Mouse (Mus musculus): Measurements from ENCODE around the gene Rbbp5. TPM values are rescaled to one million over a fixed set of nuclear protein-coding genes. Genes with fewer than 3 reads are reported as not detected.

Rbbp5 gene
- polyA plus RNA-seq, 1 experiment from 2014 or later: 13.8 TPM

DNA sequence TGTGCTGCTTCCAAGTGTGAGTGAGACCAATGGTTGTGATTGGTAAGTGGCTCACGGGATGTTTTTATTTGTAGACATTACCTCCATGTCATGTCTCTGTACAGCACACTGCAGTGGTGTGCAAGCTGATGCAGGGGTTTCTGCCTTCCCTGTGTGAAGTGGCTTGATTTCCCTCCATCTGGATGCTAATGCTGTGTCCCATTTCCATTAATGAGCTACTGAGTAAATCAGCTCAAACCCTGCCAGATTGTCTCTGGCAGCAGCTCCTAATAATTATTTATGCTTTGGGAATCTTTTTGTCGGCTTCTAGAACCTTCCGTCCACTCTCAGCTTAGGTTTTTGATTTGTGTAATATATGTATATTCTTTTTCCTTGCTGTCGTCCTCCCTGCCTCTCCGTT is 28.0 kb downstream of the Rbbp5 start:
- peaks cover 29% of the 10 kb centered on the region for H3K36me3 ChIP-seq (ENCODE audit: control insufficient read depth, insufficient read depth, low read length)
- H3K9ac ChIP-seq (ENCODE audit: low read length): no peak overlapping the region
- H3K27ac ChIP-seq (replicated peaks): no peak overlapping the region
- no peaks in the 10 kb centered on the region for H3K27me3 ChIP-seq (ENCODE audit: control insufficient read depth, insufficient read depth, low read length)
- H3K9me3 ChIP-seq (ENCODE audit: control insufficient read depth, low read length): no peaks in the 10 kb centered on the region
- H3K4me3 ChIP-seq (ENCODE audit: low read depth, low read length): no peak overlapping the region
- 85% methylated on average over 5 of the region's 5 CpGs for WGBS
- TF ChIP-seq CTCF (IDR thresholded peaks at IDR 0.05; ENCODE audit: low read depth) (no peak), EP300 (optimal IDR thresholded peaks at IDR 0.05) (no peak)
- DNase-seq (ENCODE audit: low spot score) (no peak), ATAC-seq (ENCODE audit: low FRiP score, low TSS enrichment) (no peak)
- no peaks in the 10 kb centered on the region for H3K4me1 ChIP-seq (replicated peaks; ENCODE audit: control insufficient read depth, insufficient read depth)
- no peak overlapping the region for H3K4me2 ChIP-seq (replicated peaks; ENCODE audit: low read depth)

GRCm38 (mm10) chr1:132506058-132506457 is 28.9 kb downstream of the Rbbp5 start, which contains the start of gene Tmem81:
Gene Tmem81 (plus strand): TSS chr1:132506230.
- Histone ChIP-seq H3K27ac (replicated peaks) (no peak within 1 kb of the TSS), H3K9me3 (ENCODE audit: control insufficient read depth, low read length) (no peaks in the 10 kb centered on the region), H3K36me3 (ENCODE audit: control insufficient read depth, insufficient read depth, low read length) (peaks cover 24% of the 10 kb centered on the region), H3K4me3 (ENCODE audit: low read depth, low read length) (no peak within 1 kb of the TSS), H3K4me2 (replicated peaks; ENCODE audit: low read depth) (no peak within 1 kb of the TSS), H3K4me1 (replicated peaks; ENCODE audit: control insufficient read depth, insufficient read depth) (no peaks in the 10 kb centered on the region), H3K9ac (ENCODE audit: low read length) (no peak within 1 kb of the TSS), H3K27me3 (ENCODE audit: control insufficient read depth, insufficient read depth, low read length) (no peaks in the 10 kb centered on the region)
- TF ChIP-seq EP300 (optimal IDR thresholded peaks at IDR 0.05) (no peak), CTCF (IDR thresholded peaks at IDR 0.05; ENCODE audit: low read depth) (no peak)
- WGBS: 91% methylated on average over 7 of the region's 7 CpGs
- DNase-seq (ENCODE audit: low spot score) (no peak), ATAC-seq (ENCODE audit: low FRiP score, low TSS enrichment) (no peak)

GRCm38 (mm10) chr1:132506656-132507055 is 29.5 kb downstream of the Rbbp5 start:
- 95% methylated on average over 7 of the region's 7 CpGs for WGBS
- H3K36me3 ChIP-seq (ENCODE audit: control insufficient read depth, insufficient read depth, low read length): peaks cover 24% of the 10 kb centered on the region

DNA sequence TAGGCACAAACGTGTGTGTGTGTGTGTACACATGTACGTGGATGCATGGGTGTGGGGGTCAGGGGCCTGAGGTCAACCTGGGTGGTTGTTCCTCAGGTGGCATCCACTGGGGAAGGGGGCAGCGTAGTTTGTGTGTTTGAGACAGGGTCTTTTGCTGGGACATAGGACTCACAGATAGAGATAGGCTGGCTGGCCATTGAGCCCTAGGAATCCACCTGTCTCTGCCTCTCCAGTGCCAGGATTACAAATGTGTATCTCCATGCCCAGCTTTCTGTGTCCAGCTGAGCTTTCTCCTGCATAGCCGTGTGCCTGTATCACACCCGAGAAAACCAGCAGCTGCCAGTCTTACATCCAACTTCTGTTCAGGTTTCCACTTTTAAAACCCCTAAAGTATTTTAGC is 32.6 kb downstream of the Rbbp5 start:
- H3K4me2 ChIP-seq (replicated peaks; ENCODE audit: low read depth): no peak overlapping the region
- no peaks in the 10 kb centered on the region for H3K9me3 ChIP-seq (ENCODE audit: control insufficient read depth, low read length)
- DNase-seq (ENCODE audit: low spot score) (no peak), ATAC-seq (ENCODE audit: low FRiP score, low TSS enrichment) (no peak)
- H3K27ac ChIP-seq (replicated peaks): no peak overlapping the region
- H3K9ac ChIP-seq (ENCODE audit: low read length): no peak overlapping the region
- no peak overlapping the region for H3K4me3 ChIP-seq (ENCODE audit: low read depth, low read length)
- H3K36me3 ChIP-seq (ENCODE audit: control insufficient read depth, insufficient read depth, low read length): peaks cover 18% of the 10 kb centered on the region
- H3K4me1 ChIP-seq (replicated peaks; ENCODE audit: control insufficient read depth, insufficient read depth): no peaks in the 10 kb centered on the region
- no peaks in the 10 kb centered on the region for H3K27me3 ChIP-seq (ENCODE audit: control insufficient read depth, insufficient read depth, low read length)
- 74% methylated on average over 5 of the region's 5 CpGs for WGBS
- TF ChIP-seq EP300 (optimal IDR thresholded peaks at IDR 0.05) (no peak), CTCF (IDR thresholded peaks at IDR 0.05; ENCODE audit: low read depth) (no peak)

More at GRCm38 (mm10) chr1:132506656-132507055, 29.5 kb downstream of the Rbbp5 start:
- H3K4me3 ChIP-seq (ENCODE audit: low read depth, low read length): no peak overlapping the region
- H3K4me2 ChIP-seq (replicated peaks; ENCODE audit: low read depth): no peak overlapping the region
- DNase-seq (ENCODE audit: low spot score) (no peak), ATAC-seq (ENCODE audit: low FRiP score, low TSS enrichment) (no peak)
- no peak overlapping the region for H3K27ac ChIP-seq (replicated peaks)
- no peaks in the 10 kb centered on the region for H3K4me1 ChIP-seq (replicated peaks; ENCODE audit: control insufficient read depth, insufficient read depth)
- H3K9me3 ChIP-seq (ENCODE audit: control insufficient read depth, low read length): no peaks in the 10 kb centered on the region
- H3K27me3 ChIP-seq (ENCODE audit: control insufficient read depth, insufficient read depth, low read length): no peaks in the 10 kb centered on the region
- no peak for TF ChIP-seq CTCF (IDR thresholded peaks at IDR 0.05; ENCODE audit: low read depth)
- TF ChIP-seq EP300 (optimal IDR thresholded peaks at IDR 0.05): no peak
- H3K9ac ChIP-seq (ENCODE audit: low read length): no peak overlapping the region

- no peak for DNase-seq (ENCODE audit: low spot score)
Measured at GRCm38 (mm10) chr1:132511521-132511920, 34.4 kb downstream of the Rbbp5 start.

DNA sequence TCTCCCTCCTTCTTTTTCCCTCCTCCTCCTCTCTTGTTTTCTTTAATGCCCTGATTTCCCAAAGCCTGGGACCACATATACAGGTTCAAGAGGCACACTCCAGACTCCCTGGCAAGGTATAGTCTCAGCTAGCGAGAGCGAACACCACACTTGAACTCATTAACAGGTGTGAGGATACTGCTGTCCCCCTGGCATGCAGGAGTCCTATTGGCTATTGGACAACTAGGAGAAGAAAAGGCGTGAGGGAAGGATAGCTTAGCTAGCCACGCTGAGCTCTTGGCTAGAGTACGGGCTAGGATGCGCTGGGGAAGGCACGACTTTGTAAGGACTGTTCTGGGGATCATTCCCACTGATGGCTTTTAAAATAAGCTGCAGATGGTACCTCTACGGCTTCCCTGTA is 34.9 kb downstream of the Rbbp5 start:
- WGBS: 73% methylated on average over 8 of the region's 8 CpGs
- TF ChIP-seq EP300 (optimal IDR thresholded peaks at IDR 0.05): no peak
- no peak for TF ChIP-seq CTCF (IDR thresholded peaks at IDR 0.05; ENCODE audit: low read depth)
- DNase-seq (ENCODE audit: low spot score): no peak
- H3K9ac ChIP-seq (ENCODE audit: low read length): no peak overlapping the region
- no peak overlapping the region for H3K27ac ChIP-seq (replicated peaks)
- no peak for ATAC-seq (ENCODE audit: low FRiP score, low TSS enrichment)
- H3K4me3 ChIP-seq (ENCODE audit: low read depth, low read length): no peak overlapping the region
- H3K4me2 ChIP-seq (replicated peaks; ENCODE audit: low read depth): no peak overlapping the region
- H3K4me1 ChIP-seq (replicated peaks; ENCODE audit: control insufficient read depth, insufficient read depth): no peaks in the 10 kb centered on the region
- no peaks in the 10 kb centered on the region for H3K9me3 ChIP-seq (ENCODE audit: control insufficient read depth, low read length)
- H3K27me3 ChIP-seq (ENCODE audit: control insufficient read depth, insufficient read depth, low read length): no peaks in the 10 kb centered on the region
- H3K36me3 ChIP-seq (ENCODE audit: control insufficient read depth, insufficient read depth, low read length): peaks cover 5% of the 10 kb centered on the region

More at GRCm38 (mm10) chr1:132511521-132511920, 34.4 kb downstream of the Rbbp5 start:
- WGBS: 44% methylated on average over 8 of the region's 8 CpGs
- Histone ChIP-seq H3K4me2 (replicated peaks; ENCODE audit: low read depth) (no peak overlapping the region), H3K27ac (replicated peaks) (no peak overlapping the region), H3K27me3 (ENCODE audit: control insufficient read depth, insufficient read depth, low read length) (no peaks in the 10 kb centered on the region), H3K4me3 (ENCODE audit: low read depth, low read length) (no peak overlapping the region), H3K9ac (ENCODE audit: low read length) (no peak overlapping the region), H3K4me1 (replicated peaks; ENCODE audit: control insufficient read depth, insufficient read depth) (no peaks in the 10 kb centered on the region), H3K9me3 (ENCODE audit: control insufficient read depth, low read length) (no peaks in the 10 kb centered on the region), H3K36me3 (ENCODE audit: control insufficient read depth, insufficient read depth, low read length) (peaks cover 10% of the 10 kb centered on the region)
- ATAC-seq (ENCODE audit: low FRiP score, low TSS enrichment): no peak; the same call in 1 of the 2 replicates
- TF ChIP-seq EP300 (optimal IDR thresholded peaks at IDR 0.05): no peak
- no peak for TF ChIP-seq CTCF (IDR thresholded peaks at IDR 0.05; ENCODE audit: low read depth)
